Mouse (Mus musculus): Measurements from ENCODE around the gene Tmub1. TPM values are rescaled to one million over a fixed set of nuclear protein-coding genes. Genes with fewer than 3 reads are reported as not detected.

Gene Tmub1
- polyA plus RNA-seq, 1 experiment = 9.8 TPM

DNA sequence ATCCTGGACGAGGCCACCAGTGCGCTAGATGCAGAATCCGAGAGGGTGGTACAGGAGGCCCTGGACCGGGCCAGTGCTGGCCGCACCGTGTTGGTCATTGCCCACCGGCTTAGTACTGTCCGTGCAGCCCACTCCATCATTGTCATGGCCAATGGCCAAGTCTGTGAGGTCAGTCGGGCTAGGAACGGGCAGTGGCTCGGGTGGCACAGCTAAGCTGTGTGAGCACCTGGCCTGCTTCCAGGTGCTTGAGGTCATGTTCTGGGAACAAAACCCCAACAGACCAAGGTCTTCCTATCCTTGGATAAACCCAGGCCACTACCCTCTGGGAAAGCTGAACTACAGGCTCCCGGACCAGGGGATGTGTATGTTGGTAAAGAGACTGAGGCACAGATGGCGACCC is 39.0 kb downstream of the Tmub1 start:
- Histone ChIP-seq H3K27me3 (ENCODE audit: control insufficient read depth, insufficient read depth, insufficient read length) (no peaks in the 10 kb centered on the region), H3K79me3 (ENCODE audit: low read depth) (no peaks in the 10 kb centered on the region), H3K79me2 (ENCODE audit: control insufficient read depth, insufficient read depth) (no peaks in the 10 kb centered on the region), H3K4me3 (ENCODE audit: insufficient read depth, poor library complexity, severe bottlenecking) (no peak overlapping the region), H3ac (ENCODE audit: control insufficient read depth, insufficient read length, low read depth) (no peak overlapping the region), H3K36me3 (ENCODE audit: control insufficient read depth, insufficient read depth) (peaks cover 5% of the 10 kb centered on the region)
- TF ChIP-seq CTCF (IDR thresholded peaks at IDR 0.05; ENCODE audit: control insufficient read depth, insufficient read depth, insufficient read length) = no peak
- no peak for TF ChIP-seq MAX (IDR thresholded peaks at IDR 0.05)
- TF ChIP-seq USF1 (IDR thresholded peaks at IDR 0.05; ENCODE audit: low read depth) = no peak
- no peak for TF ChIP-seq CEBPB (IDR thresholded peaks at IDR 0.05; ENCODE audit: low read depth)
- no peak for TF ChIP-seq MYOD1 (IDR thresholded peaks at IDR 0.05; ENCODE audit: control insufficient read depth, insufficient read length, low read depth)
- no peak for TF ChIP-seq FOSL1 (IDR thresholded peaks at IDR 0.05; ENCODE audit: insufficient read depth, low read length, poor library complexity, severe bottlenecking)
- TF ChIP-seq MYOG (IDR thresholded peaks at IDR 0.05; ENCODE audit: control insufficient read depth, extremely low read depth, insufficient read length) = no peak

GRCm38 (mm10) chr5:24405389-24405876 is 42.2 kb downstream of the Tmub1 start:
- peak; percentile 64 for TF ChIP-seq MAX (IDR thresholded peaks at IDR 0.05)
- no peak for TF ChIP-seq USF1 (IDR thresholded peaks at IDR 0.05; ENCODE audit: low read depth)
- TF ChIP-seq MYOD1 (IDR thresholded peaks at IDR 0.05; ENCODE audit: control insufficient read depth, insufficient read length, low read depth) = peak; percentile 12
- H3K36me3 ChIP-seq (ENCODE audit: control insufficient read depth, insufficient read depth) = peaks cover 11% of the 10 kb centered on the region
- no peak overlapping the region for H3ac ChIP-seq (ENCODE audit: control insufficient read depth, insufficient read length, low read depth)
- H3K4me3 ChIP-seq (ENCODE audit: insufficient read depth, poor library complexity, severe bottlenecking) = no peak overlapping the region
- H3K79me3 ChIP-seq (ENCODE audit: low read depth) = no peaks in the 10 kb centered on the region
- H3K27me3 ChIP-seq (ENCODE audit: control insufficient read depth, insufficient read depth, insufficient read length) = no peaks in the 10 kb centered on the region
- H3K79me2 ChIP-seq (ENCODE audit: control insufficient read depth, insufficient read depth) = no peaks in the 10 kb centered on the region

DNA sequence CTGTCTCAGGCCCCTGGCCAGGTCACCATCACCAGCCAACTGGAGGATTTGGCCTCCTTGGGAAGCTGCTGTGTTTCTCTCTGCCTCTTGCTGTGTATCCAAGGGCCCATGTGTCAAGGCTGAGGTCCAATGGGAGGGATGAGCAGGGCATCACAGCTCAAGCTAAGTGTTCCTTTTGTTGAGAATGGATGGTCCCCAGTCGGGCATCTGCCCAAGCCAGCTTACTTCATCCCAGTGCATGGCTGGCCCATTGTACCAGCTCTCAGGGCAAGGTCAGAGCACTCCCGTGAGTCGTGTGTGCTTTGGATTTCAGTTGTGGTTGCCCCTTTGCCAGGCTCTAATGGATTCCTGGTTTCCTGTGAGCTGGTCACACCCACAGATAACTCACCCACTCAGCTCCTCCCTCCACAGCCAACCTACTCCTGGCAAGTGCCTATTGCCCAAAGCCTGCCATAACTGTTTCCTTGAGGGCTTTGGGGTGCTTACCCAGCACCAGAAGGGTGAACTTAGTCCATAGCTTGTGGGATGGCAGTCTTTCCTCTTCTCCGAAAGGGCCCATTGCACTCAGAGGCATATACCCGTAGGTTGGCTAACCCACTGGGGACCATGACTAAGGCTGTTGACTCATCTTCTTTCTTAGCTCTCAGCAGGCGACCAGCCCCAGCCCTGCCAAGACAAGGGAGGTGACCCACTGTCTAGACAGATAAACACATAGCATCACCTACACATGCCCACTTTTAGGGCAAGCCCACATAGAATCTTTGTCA is 42.9 kb downstream of the Tmub1 start:
- Histone ChIP-seq H3K4me3 (ENCODE audit: insufficient read depth, poor library complexity, severe bottlenecking) (no peak overlapping the region), H3K79me2 (ENCODE audit: control insufficient read depth, insufficient read depth) (no peaks in the 10 kb centered on the region), H3K36me3 (ENCODE audit: control insufficient read depth, insufficient read depth) (peaks cover 11% of the 10 kb centered on the region), H3K27me3 (ENCODE audit: control insufficient read depth, insufficient read depth, insufficient read length) (no peaks in the 10 kb centered on the region), H3K79me3 (ENCODE audit: low read depth) (no peaks in the 10 kb centered on the region), H3ac (ENCODE audit: control insufficient read depth, insufficient read length, low read depth) (no peak overlapping the region)
- TF ChIP-seq MAX (IDR thresholded peaks at IDR 0.05) = no peak
- TF ChIP-seq CEBPB (IDR thresholded peaks at IDR 0.05; ENCODE audit: low read depth) = peak; percentile 43
- TF ChIP-seq FOSL1 (IDR thresholded peaks at IDR 0.05; ENCODE audit: insufficient read depth, low read length, poor library complexity, severe bottlenecking) = peak; percentile 29
- no peak for TF ChIP-seq USF1 (IDR thresholded peaks at IDR 0.05; ENCODE audit: low read depth)
- no peak for TF ChIP-seq MYOG (IDR thresholded peaks at IDR 0.05; ENCODE audit: control insufficient read depth, extremely low read depth, insufficient read length)
- TF ChIP-seq CTCF (IDR thresholded peaks at IDR 0.05; ENCODE audit: control insufficient read depth, insufficient read depth, insufficient read length) = no peak
- TF ChIP-seq MYOD1 (IDR thresholded peaks at IDR 0.05; ENCODE audit: control insufficient read depth, insufficient read length, low read depth) = no peak

DNA sequence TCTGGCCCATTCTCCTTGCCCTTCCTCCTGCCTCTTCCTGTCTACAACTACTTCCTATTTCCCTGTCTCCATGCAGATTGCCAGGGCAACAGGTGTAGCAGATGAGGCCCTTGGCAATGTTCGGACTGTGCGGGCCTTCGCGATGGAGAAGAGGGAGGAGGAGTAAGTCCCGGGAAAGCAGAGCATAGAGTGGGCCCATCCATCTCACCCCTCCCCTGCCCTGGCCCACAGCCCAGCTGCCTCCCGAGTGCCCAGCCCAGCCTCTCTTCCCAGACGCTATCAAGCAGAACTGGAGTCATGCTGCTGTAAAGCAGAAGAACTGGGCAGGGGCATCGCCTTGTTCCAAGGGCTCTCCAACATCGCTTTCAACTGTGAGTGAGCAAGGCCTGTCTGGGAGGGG is 45.7 kb downstream of the Tmub1 start:
- Histone ChIP-seq H3K79me2 (ENCODE audit: control insufficient read depth, insufficient read depth) (no peaks in the 10 kb centered on the region), H3K36me3 (ENCODE audit: control insufficient read depth, insufficient read depth) (peaks cover 9% of the 10 kb centered on the region), H3K79me3 (ENCODE audit: low read depth) (no peaks in the 10 kb centered on the region), H3K27me3 (ENCODE audit: control insufficient read depth, insufficient read depth, insufficient read length) (no peaks in the 10 kb centered on the region), H3ac (ENCODE audit: control insufficient read depth, insufficient read length, low read depth) (no peak overlapping the region), H3K4me3 (ENCODE audit: insufficient read depth, poor library complexity, severe bottlenecking) (no peak overlapping the region)
- TF ChIP-seq CTCF (IDR thresholded peaks at IDR 0.05; ENCODE audit: control insufficient read depth, insufficient read depth, insufficient read length) = no peak
- TF ChIP-seq FOSL1 (IDR thresholded peaks at IDR 0.05; ENCODE audit: insufficient read depth, low read length, poor library complexity, severe bottlenecking) = no peak
- no peak for TF ChIP-seq MAX (IDR thresholded peaks at IDR 0.05)
- TF ChIP-seq MYOG (IDR thresholded peaks at IDR 0.05; ENCODE audit: control insufficient read depth, extremely low read depth, insufficient read length) = no peak

GRCm38 (mm10) chr5:24400911-24401605 is 46.6 kb downstream of the Tmub1 start:
- TF ChIP-seq MYOD1 (IDR thresholded peaks at IDR 0.05; ENCODE audit: control insufficient read depth, insufficient read length, low read depth) (no peak), CEBPB (IDR thresholded peaks at IDR 0.05; ENCODE audit: low read depth) (no peak), USF1 (IDR thresholded peaks at IDR 0.05; ENCODE audit: low read depth) (no peak), MYOG (IDR thresholded peaks at IDR 0.05; ENCODE audit: control insufficient read depth, extremely low read depth, insufficient read length) (no peak), MAX (IDR thresholded peaks at IDR 0.05) (no peak), CTCF (IDR thresholded peaks at IDR 0.05; ENCODE audit: control insufficient read depth, insufficient read depth, insufficient read length) (no peak)
- H3K79me3 ChIP-seq (ENCODE audit: low read depth) = no peaks in the 10 kb centered on the region
- peaks cover 6% of the 10 kb centered on the region for H3K36me3 ChIP-seq (ENCODE audit: control insufficient read depth, insufficient read depth)
- no peaks in the 10 kb centered on the region for H3K27me3 ChIP-seq (ENCODE audit: control insufficient read depth, insufficient read depth, insufficient read length)
- no peaks in the 10 kb centered on the region for H3K79me2 ChIP-seq (ENCODE audit: control insufficient read depth, insufficient read depth)
- no peak overlapping the region for H3K4me3 ChIP-seq (ENCODE audit: insufficient read depth, poor library complexity, severe bottlenecking)
- no peak overlapping the region for H3ac ChIP-seq (ENCODE audit: control insufficient read depth, insufficient read length, low read depth)
